Mouse (Mus musculus) stomach, embryonic 16.5 days (tissue): ENCODE measurements around the gene Nfu1. TPM values are rescaled to one million over a fixed set of nuclear protein-coding genes. Genes with fewer than 3 reads are reported as not detected.
"Not testable (repeated sequence)": the region's sequence is repeated elsewhere in the genome, so short reads cannot be mapped to it uniquely, and the experiment has no call there.

Experiments used
- ATAC-seq: fragments of 200-750 bp; cut with Nextera tagmentation; 2 replicates; pipeline ENCODE4 v1.8.0; 2017; ENCODE audit warnings: moderate number of reproducible peaks, moderate TSS enrichment; ENCODE audit not compliant: insufficient read depth, low FRiP score
- H3K27ac ChIP-seq: fragments of 300-500 bp; sonication (generic); 2 replicates; pipeline ENCODE4 v1.5.1; 2014; ENCODE audit warnings: low read length
- H3K27me3 ChIP-seq: fragments of 300-500 bp; sonication (generic); 2 replicates; pipeline ENCODE4 v1.6.1; 2014; ENCODE audit warnings: low read length, control low read depth, mixed read lengths; ENCODE audit not compliant: control insufficient read depth, insufficient read depth
- H3K36me3 ChIP-seq: fragments of 300-500 bp; sonication (generic); 2 replicates; pipeline ENCODE4 v1.6.1; 2014; ENCODE audit warnings: low read length; ENCODE audit not compliant: control insufficient read depth, insufficient read depth
- H3K4me1 ChIP-seq: fragments of 300-500 bp; sonication (generic); 2 replicates; pipeline ENCODE4 v1.6.1; 2014; ENCODE audit warnings: low read length, control low read depth, mixed read lengths; ENCODE audit not compliant: control insufficient read depth, insufficient read depth
- H3K4me2 ChIP-seq: fragments of 300-500 bp; sonication (generic); 2 replicates; pipeline ENCODE4 v1.6.1; 2014; ENCODE audit warnings: low read depth, low read length, mixed read lengths
- H3K4me3 ChIP-seq: fragments of 300-500 bp; sonication (generic); replicated peaks from 2 replicates; pipeline ENCODE4 v1.5.1; 2014; ENCODE audit warnings: mild to moderate bottlenecking, low read length
- H3K9ac ChIP-seq: fragments of 300-500 bp; sonication (generic); 2 replicates; pipeline ENCODE4 v1.6.1; 2014; ENCODE audit warnings: low read length
- H3K9me3 ChIP-seq: fragments of 300-500 bp; sonication (generic); replicated peaks from 2 replicates; pipeline ENCODE4 v1.6.1; 2016; ENCODE audit warnings: low read length, control low read depth; ENCODE audit not compliant: control insufficient read depth
- WGBS: fragments of 180-500 bp; shearing (Covaris S2); extraction: QIAGEN DNeasy Blood & Tissue Kit; methylation state at CpG from one replicate; pipeline ENCODE4 v1.1.7; 2014; 5-methylcytosine and 5-hydroxymethylcytosine counted together
- polyA plus RNA-seq: library from polyadenylated mRNA; unstranded; fragments of >200 nt; fragmentation: Nextera tagmentation; extraction: Ambion mirVana; gene quantifications from 2 replicates; pipeline ENCODE4 v1.2.1, GENCODE M21; 2015

The Nfu1 gene
- polyA plus RNA-seq, 1 experiment from 2014 or later = 96.8 TPM

GRCm38 (mm10) chr6:87048712-87049111 lies 39.7 kb downstream of the Nfu1 start:
- not testable (repeated sequence) for ATAC-seq, H3K4me1 ChIP-seq, H3K4me3 ChIP-seq, H3K9me3 ChIP-seq, H3K4me2 ChIP-seq, H3K27me3 ChIP-seq, H3K27ac ChIP-seq, H3K9ac ChIP-seq, H3K36me3 ChIP-seq
- WGBS = 96% methylated on average over 7 of the region's 7 CpGs

- Histone ChIP-seq H3K36me3 (peaks cover 23% of the 10 kb centered on the region; the same call in 1 of the 2 replicates), H3K27me3 (no peaks in the 10 kb centered on the region), H3K4me1 (no peaks in the 10 kb centered on the region), H3K4me2 (no peak overlapping the region), H3K4me3 (no peak overlapping the region), H3K27ac (no peak overlapping the region), H3K9ac (no peak overlapping the region), H3K9me3 (no peaks in the 10 kb centered on the region)
- no peak for ATAC-seq
- WGBS = 88% methylated on average over 10 of the region's 10 CpGs
Observed at GRCm38 (mm10) chr6:87051886-87052425, 42.9 kb downstream of the Nfu1 start.

- H3K9ac ChIP-seq = no peak overlapping the region
- H3K4me1 ChIP-seq = no peaks in the 10 kb centered on the region
- WGBS = 89% methylated on average over 8 of the region's 8 CpGs
- no peak for ATAC-seq
- no peak overlapping the region for H3K4me3 ChIP-seq
- no peaks in the 10 kb centered on the region for H3K9me3 ChIP-seq
- H3K27ac ChIP-seq = no peak overlapping the region
- H3K27me3 ChIP-seq = no peaks in the 10 kb centered on the region
- H3K4me2 ChIP-seq = no peak overlapping the region
- peaks cover 37% of the 10 kb centered on the region for H3K36me3 ChIP-seq
Observed at GRCm38 (mm10) chr6:87054193-87054592, 45.2 kb downstream of the Nfu1 start.

GRCm38 (mm10) chr6:87059754-87060153 lies 50.7 kb downstream of the Nfu1 start:
- H3K36me3 ChIP-seq = peaks cover 42% of the 10 kb centered on the region
- no peak overlapping the region for H3K27ac ChIP-seq
- H3K9ac ChIP-seq = no peak overlapping the region
- no peaks in the 10 kb centered on the region for H3K9me3 ChIP-seq
- no peak overlapping the region for H3K4me3 ChIP-seq
- no peak for ATAC-seq
- H3K4me2 ChIP-seq = no peak overlapping the region
- H3K27me3 ChIP-seq = no peaks in the 10 kb centered on the region
- H3K4me1 ChIP-seq = no peaks in the 10 kb centered on the region
- WGBS = 100% methylated on average over 1 of the region's 1 CpGs

GRCm38 (mm10) chr6:87063586-87063985 lies 54.5 kb downstream of the Nfu1 start:
- Histone ChIP-seq H3K27ac (no peak overlapping the region), H3K4me3 (no peak overlapping the region), H3K27me3 (no peaks in the 10 kb centered on the region), H3K36me3 (peaks cover 34% of the 10 kb centered on the region), H3K4me1 (no peaks in the 10 kb centered on the region), H3K9ac (no peak overlapping the region), H3K4me2 (no peak overlapping the region), H3K9me3 (no peaks in the 10 kb centered on the region)
- ATAC-seq = no peak
- WGBS = 95% methylated on average over 4 of the region's 4 CpGs

- Histone ChIP-seq H3K9ac (no peak overlapping the region), H3K36me3 (peaks cover 38% of the 10 kb centered on the region), H3K4me2 (no peak overlapping the region), H3K4me1 (0 out of 2 replicates have a peak, but pooled peaks cover 3% of the 10 kb centered on the region), H3K4me3 (no peak overlapping the region), H3K27ac (no peak overlapping the region), H3K9me3 (no peaks in the 10 kb centered on the region), H3K27me3 (no peaks in the 10 kb centered on the region)
- no peak for ATAC-seq
- 85% methylated on average over 2 of the region's 2 CpGs for WGBS
Observed at GRCm38 (mm10) chr6:87068209-87068608, 59.2 kb downstream of the Nfu1 start.

- WGBS = 30% methylated on average over 7 of the region's 7 CpGs
- peaks cover 38% of the 10 kb centered on the region for H3K36me3 ChIP-seq
- peak; percentile 78 for ATAC-seq
Observed at GRCm38 (mm10) chr6:87069195-87069900, 60.3 kb downstream of the Nfu1 start.

GRCm38 (mm10) chr6:87070641-87071040 lies 61.6 kb downstream of the Nfu1 start:
- Histone ChIP-seq H3K27me3 (no peaks in the 10 kb centered on the region), H3K27ac (no peak overlapping the region), H3K9me3 (no peaks in the 10 kb centered on the region), H3K36me3 (peaks cover 32% of the 10 kb centered on the region), H3K9ac (no peak overlapping the region), H3K4me1 (0 out of 2 replicates have a peak, but pooled peaks cover 3% of the 10 kb centered on the region), H3K4me2 (no peak overlapping the region), H3K4me3 (no peak overlapping the region)
- WGBS = 87% methylated on average over 4 of the region's 4 CpGs
- no peak for ATAC-seq

More at GRCm38 (mm10) chr6:87069195-87069900, 60.3 kb downstream of the Nfu1 start:
- Histone ChIP-seq H3K4me3 (no peak overlapping the region), H3K9me3 (no peaks in the 10 kb centered on the region), H3K27me3 (no peaks in the 10 kb centered on the region), H3K4me2 (no peak overlapping the region), H3K4me1 (0 out of 2 replicates have a peak, but pooled peaks cover 3% of the 10 kb centered on the region), H3K27ac (peak overlapping the region; percentile 50), H3K9ac (no peak overlapping the region)

GRCm38 (mm10) chr6:87072759-87073158 lies 63.7 kb downstream of the Nfu1 start:
- H3K27me3 ChIP-seq = no peaks in the 10 kb centered on the region
- no peak overlapping the region for H3K9ac ChIP-seq
- H3K9me3 ChIP-seq = no peaks in the 10 kb centered on the region
- ATAC-seq = no peak
- no peak overlapping the region for H3K27ac ChIP-seq
- H3K4me1 ChIP-seq = 0 out of 2 replicates have a peak, but pooled peaks cover 3% of the 10 kb centered on the region
- no peak overlapping the region for H3K4me2 ChIP-seq
- WGBS = 51% methylated on average over 4 of the region's 4 CpGs
- H3K36me3 ChIP-seq = peaks cover 20% of the 10 kb centered on the region
- H3K4me3 ChIP-seq = no peak overlapping the region
